ENCODE assay signal across 8 mouse cellular contexts in the genomic region with DNA sequence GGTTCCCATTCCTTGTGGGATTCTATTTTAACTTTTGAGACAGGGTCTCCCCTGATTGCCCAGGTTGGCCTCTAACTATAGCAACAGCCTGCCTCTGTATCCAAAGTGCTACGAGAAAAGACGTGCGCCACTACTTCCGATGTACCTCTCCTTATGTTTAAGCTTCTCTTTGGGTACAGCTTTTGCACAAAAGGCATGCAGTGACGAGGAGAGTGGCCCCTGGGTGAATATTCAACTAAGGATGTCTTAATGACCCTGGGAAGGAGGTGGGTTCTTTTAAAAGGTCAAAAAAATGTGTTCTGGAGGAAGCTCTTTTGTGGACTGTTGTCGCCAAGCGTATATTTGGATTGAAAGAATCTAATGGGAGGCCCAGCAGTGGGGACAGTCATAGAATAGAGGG. TPM values are rescaled to one million over a fixed set of nuclear protein-coding genes. Genes with fewer than 3 reads are reported as not detected.
DNase-seq lines count a peak whose midpoint lies in the region; ATAC-seq lines count a peak whose summit lies in the region.

No protein-coding gene starts in this region.

- H3K9ac ChIP-seq in heart, embryonic 11.5 days (ENCODE audit: low read depth, low read length): peak overlapping the region; percentile 97
- H3K9ac ChIP-seq in hindbrain, embryonic 12.5 days: peak overlapping the region; percentile 90
- peak overlapping the region; percentile 88 for H3K9ac ChIP-seq in liver, embryonic 12.5 days

- H3K9me3 ChIP-seq in heart, embryonic 11.5 days (replicated peaks; ENCODE audit: control insufficient read depth, low read length): no peaks in the 10 kb centered on the region
- no peaks in the 10 kb centered on the region for H3K9me3 ChIP-seq in hindbrain, embryonic 12.5 days (replicated peaks)
- H3K9me3 ChIP-seq in liver, embryonic 12.5 days (replicated peaks): no peaks in the 10 kb centered on the region

- no peak for DNase-seq in heart, adult 9 months (ENCODE audit: low spot score in 2 of 2)
- DNase-seq in T-cell, adult 2 months (ENCODE audit: low spot score): peak; percentile 17
- no peak for DNase-seq in frontal cortex, postnatal 36 days (ENCODE audit: low spot score in 2 of 2)
- no peak for DNase-seq in gastrocnemius, postnatal 14 days
- no peak for DNase-seq in lung, postnatal 36 days

- no peak for ATAC-seq in heart, embryonic 11.5 days (replicated peaks; ENCODE audit: insufficient number of reproducible peaks, low FRiP score, low TSS enrichment)
- no peak for ATAC-seq in hindbrain, embryonic 12.5 days (ENCODE audit: low FRiP score)
- no peak for ATAC-seq in liver, embryonic 12.5 days

- no peaks in the 10 kb centered on the region for H3K36me3 ChIP-seq in heart, embryonic 11.5 days (ENCODE audit: control insufficient read depth, insufficient read depth, low read length)
- no peaks in the 10 kb centered on the region for H3K36me3 ChIP-seq in hindbrain, embryonic 12.5 days
- H3K36me3 ChIP-seq in liver, embryonic 12.5 days: no peaks in the 10 kb centered on the region

- H3K27ac ChIP-seq in heart, embryonic 11.5 days (ENCODE audit: low read depth, low read length): peak overlapping the region; percentile 97
- peak overlapping the region; percentile 99 for H3K27ac ChIP-seq in hindbrain, embryonic 12.5 days
- H3K27ac ChIP-seq in liver, embryonic 12.5 days: peak overlapping the region; percentile 96

- no peaks in the 10 kb centered on the region for H3K27me3 ChIP-seq in heart, embryonic 11.5 days (ENCODE audit: control insufficient read depth, insufficient read depth, low read length)
- H3K27me3 ChIP-seq in hindbrain, embryonic 12.5 days: no peaks in the 10 kb centered on the region
- H3K27me3 ChIP-seq in liver, embryonic 12.5 days (replicated peaks): no peaks in the 10 kb centered on the region

- peak overlapping the region; percentile 72 for H3K4me3 ChIP-seq in heart, embryonic 11.5 days (ENCODE audit: low read depth, low read length)
- H3K4me3 ChIP-seq in hindbrain, embryonic 12.5 days: peak overlapping the region; percentile 53
- peak overlapping the region; percentile 77 for H3K4me3 ChIP-seq in liver, embryonic 12.5 days

- H3K4me2 ChIP-seq in heart, embryonic 11.5 days: peak overlapping the region; percentile 89
- H3K4me2 ChIP-seq in hindbrain, embryonic 12.5 days (replicated peaks): peak overlapping the region; percentile 68
- H3K4me2 ChIP-seq in liver, embryonic 12.5 days: peak overlapping the region; percentile 86

- intact Hi-C loops in gastrocnemius, postnatal 14 days (cut with DNase I; ENCODE audit: low total_unique reads): no loop called here

- peaks cover 18% of the 10 kb centered on the region for H3K4me1 ChIP-seq in heart, embryonic 11.5 days (ENCODE audit: control insufficient read depth, insufficient read depth, low read length)
- peaks cover 21% of the 10 kb centered on the region for H3K4me1 ChIP-seq in hindbrain, embryonic 12.5 days
- H3K4me1 ChIP-seq in liver, embryonic 12.5 days: peaks cover 50% of the 10 kb centered on the region

- 73% methylated on average over 7 of the region's 7 CpGs for WGBS in heart, embryonic 11.5 days (ENCODE audit: insufficient replicate concordance)
- 49% methylated on average over 7 of the region's 7 CpGs for WGBS in hindbrain, embryonic 12.5 days
- WGBS in liver, embryonic 12.5 days (ENCODE audit: insufficient replicate concordance): 48% methylated on average over 7 of the region's 7 CpGs

RNA-seq across cellular contexts. Expression of a gene that starts 38.2 kb away (rescaled TPM):
- polyA plus RNA-seq in heart, embryonic 11.5 days (2014; fragmentation: Nextera tagmentation; extraction: Ambion mirVana): 1,195 and 1,343 TPM in 2 replicates
- 2,735 and 2,863 TPM in 2 replicates for polyA plus RNA-seq in hindbrain, embryonic 12.5 days (2016; fragmentation: Nextera tagmentation; extraction: Ambion mirVana)
- polyA plus RNA-seq in liver, embryonic 12.5 days (2016; fragmentation: Nextera tagmentation; extraction: Ambion mirVana): 1,639 and 1,657 TPM in 2 replicates
- 100 to 1,000 TPM; 184 to 248 TPM for total RNA-seq in gastrocnemius, postnatal 14 days (2021)
